Mouse (Mus musculus) bone marrow macrophage, adult 2 months (primary cell): ENCODE data around the gene Asap3.

ENCODE experiments used
- CTCF ChIP-seq: IDR thresholded peaks from 2 replicates; pipeline ENCODE4 v1.5.1; 2012; ENCODE audit warnings: low read depth, mild to moderate bottlenecking, low read length, moderate library complexity
- POLR2A ChIP-seq: IDR thresholded peaks from 2 replicates; pipeline ENCODE4 v1.6.1; 2012; ENCODE audit warnings: mild to moderate bottlenecking, low read depth, low read length, borderline replicate concordance

- TF ChIP-seq POLR2A = no peak
- no peak for TF ChIP-seq CTCF
These were observed 49.8 kb downstream of the Asap3 start for GRCm38 (mm10) chr4:136255919-136256318.
